Mouse (Mus musculus): ENCODE data around the gene Tmem181a.
A peak's percentile ranks its signal among the peaks of the same experiment; 100 is the strongest.
"Not testable (repeated sequence)": the region's sequence is repeated elsewhere in the genome, so short reads cannot be mapped to it uniquely, and the experiment has no call there.

Gene Tmem181a

DNA sequence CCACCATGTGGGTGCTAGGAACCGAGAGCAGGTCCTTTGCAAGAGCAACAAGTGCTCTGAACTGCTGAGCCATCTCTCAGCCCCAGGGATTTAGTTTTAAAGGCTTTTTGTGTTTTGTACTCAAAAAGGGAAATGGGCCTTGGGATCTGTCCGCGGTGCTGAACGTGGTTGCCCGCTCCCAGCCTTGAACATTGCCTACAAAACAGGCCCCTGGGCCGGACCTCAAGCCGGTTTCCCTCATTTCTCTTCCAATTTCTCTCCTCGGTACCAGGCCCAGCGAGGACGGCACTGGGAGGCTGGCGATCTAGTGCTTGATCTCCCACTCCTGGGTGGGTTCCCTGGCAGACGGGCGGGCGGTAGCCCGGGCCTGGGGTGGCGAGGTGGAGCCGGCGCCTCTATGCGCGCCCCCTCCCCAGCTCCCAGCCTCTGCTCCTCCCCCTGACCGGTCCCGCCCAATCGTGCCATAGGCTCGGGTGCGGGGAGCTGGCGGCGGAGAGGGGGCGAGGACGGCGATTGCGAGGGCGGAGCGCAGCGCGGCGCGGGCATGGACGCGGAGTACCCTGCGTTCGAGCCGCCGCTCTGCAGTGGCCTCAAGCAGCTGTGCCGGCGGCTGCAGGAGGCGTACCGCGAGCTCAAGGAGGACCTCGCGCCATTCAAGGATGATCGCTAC, at the start of gene Tmem181a:
Gene Tmem181a (plus strand): TSS at position 461 of the 670 bp plus-strand sequence.
- DNase-seq: not testable (repeated sequence)

DNA sequence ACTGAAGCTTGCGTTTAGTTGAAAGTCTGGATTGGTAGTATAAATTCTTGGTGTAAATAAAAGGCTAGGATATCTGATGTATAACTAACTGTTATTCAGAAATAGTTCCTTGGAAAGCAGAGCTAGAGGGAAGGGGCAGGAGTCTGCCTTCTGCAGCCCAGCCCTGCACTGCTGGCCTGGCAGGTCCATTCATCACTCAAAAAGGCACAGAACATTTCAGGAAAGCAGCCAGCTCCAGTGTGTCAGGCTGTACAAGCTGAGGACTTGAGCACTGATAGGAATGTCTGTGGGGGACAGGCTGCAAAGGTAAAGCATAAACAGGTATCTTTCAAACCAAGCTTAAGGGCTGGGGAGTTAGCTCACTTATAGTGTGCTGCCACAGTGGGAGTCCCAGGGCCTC, 44.9 kb upstream of the Tmem181a start:
- DNase-seq: no peak

DNA sequence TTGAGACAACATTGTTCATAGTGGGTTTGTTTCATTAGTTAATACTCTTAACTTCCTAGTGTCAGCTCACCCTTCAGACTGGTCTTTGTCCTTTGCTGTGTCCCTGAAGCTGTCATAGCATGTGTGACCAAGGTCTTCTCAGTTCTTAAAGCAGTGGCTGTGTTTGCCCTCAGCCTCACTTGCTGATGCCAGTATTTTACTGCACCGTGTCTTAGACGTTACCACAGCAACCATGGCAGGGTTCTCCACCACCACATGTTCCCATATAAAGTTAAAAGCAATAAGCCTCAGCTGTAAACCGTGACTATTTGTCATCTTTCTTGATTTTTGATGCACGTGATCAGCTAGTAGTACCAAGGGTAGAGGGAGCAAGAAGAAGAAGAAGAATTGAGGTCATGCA, 41.0 kb upstream of the Tmem181a start:
- no peak for DNase-seq

DNA sequence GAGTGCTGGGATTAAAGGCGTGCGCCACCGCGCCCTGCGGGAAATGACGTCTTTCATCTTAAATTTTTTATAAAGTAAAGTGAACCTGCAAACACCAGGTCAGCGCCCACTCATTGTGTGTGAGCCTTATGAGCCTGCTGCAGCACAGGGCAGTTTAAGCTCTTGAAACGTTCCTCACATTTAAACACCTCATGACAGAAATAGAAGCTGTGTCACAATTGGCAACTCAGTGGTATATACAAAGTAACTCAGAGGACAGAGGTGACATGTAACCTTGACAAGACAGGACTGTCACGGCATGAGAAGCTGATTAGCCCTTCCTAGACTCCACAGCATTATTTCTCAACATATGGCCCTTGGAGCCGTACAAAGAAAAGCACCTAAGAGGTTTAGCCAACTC, 40.1 kb upstream of the Tmem181a start:
- DNase-seq: no peak

DNA sequence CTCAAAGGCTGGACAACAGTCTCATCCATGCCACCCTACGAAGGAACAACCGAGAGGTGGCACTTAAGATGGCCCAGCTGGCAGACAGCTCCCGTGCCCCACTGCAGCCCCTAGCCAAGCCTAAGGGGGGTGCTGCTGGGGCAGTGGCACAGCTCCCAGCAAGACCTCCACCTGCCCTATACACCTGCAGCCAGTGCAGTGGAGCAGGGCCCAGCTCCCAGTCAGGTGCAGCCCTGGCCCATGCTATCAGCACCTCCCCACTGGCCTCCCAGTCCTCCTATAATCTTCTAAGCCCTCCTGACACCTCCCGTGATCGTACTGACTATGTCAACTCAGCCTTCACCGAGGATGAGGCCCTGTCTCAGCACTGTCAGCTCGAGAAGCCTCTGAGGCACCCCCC, 24.0 kb upstream of the Tmem181a start:
- DNase-seq: not testable (repeated sequence)

DNA sequence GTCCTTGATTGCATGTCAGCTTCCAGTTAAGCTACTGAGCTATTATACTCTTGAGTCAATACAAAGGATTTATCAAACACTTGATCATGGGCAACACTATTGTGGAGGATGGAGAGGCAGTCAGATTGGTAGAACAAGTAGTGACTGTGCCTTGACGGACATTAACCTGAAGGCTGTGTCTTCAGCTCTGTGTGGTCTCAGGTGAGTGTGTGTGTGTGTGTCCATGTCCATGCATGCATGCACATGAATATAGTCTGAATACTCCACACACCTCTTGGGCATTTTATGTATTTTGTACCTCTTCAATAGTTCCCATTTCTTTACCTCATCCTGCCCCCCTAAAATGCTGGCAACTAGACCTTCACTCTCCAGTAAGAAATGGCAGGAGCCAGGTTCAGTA, 5.4 kb upstream of the Tmem181a start:
- not testable (repeated sequence) for DNase-seq

DNA sequence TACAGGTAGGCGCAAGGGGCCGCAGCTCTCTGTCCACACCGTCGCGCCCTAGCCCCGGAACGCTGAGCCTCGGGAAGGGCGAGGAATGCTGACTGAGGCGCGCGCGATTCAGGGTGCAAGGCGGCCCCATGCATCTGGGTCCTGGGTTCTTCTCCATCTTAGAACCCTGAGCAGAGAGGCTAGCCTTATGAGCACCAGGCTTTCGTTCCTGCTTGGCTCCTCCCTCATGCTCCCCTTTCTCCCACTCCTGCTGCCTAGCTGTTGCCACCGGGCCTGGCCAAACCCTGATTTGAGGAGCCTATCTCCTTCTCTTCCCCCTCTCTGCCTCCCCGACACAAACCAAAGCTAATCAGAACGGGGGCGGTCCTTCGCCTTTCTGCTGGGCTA, 403 bp downstream of the Tmem181a start:
- not testable (repeated sequence) for DNase-seq

DNA sequence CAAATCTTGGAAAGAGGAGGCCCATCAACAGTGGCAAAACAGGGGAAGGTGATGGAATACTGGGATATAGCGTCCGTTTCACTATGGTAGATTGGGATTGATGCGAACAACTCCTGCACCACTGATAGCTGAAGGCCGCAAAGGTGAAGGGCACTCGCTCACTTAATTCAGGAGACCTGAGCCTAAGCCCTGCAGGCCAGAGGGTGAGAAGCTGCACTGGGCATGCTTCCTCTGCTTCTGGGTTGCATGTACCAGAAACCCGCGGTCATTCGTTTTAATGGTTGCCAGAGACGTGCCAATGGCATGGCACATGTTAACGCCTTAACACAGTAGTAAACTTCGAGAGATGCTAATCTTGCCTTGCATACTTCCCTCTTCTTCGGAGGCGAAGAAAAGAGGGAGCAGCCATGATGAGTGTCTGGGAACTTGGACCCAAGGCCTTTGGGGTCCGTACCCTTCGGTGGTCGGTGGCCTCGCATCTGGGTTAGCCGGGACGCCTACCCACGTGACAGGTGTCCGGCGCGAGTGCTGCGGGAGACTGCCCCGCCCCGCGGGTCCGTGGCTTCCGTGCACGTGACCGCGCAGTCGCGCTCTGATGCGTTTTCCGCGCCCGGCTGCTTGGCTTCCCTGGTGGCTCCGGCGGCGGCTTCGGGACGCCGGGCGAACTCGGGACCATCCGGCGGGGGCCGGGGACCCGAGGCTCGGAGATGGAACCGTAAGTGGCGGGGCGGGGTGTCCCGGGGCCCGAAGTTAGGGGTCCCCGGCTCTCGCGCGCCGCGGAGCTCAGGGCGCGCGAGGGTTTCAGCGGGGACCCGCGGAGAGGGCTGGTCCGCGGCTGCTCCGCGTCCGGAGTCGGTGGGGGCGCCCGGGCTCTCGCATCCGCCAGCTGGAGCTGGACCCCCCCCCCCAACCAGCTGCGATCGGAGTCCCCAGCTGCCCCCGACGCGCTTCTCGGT, 13.5 kb downstream of the Tmem181a start:
- DNase-seq: peak; percentile 31

DNA sequence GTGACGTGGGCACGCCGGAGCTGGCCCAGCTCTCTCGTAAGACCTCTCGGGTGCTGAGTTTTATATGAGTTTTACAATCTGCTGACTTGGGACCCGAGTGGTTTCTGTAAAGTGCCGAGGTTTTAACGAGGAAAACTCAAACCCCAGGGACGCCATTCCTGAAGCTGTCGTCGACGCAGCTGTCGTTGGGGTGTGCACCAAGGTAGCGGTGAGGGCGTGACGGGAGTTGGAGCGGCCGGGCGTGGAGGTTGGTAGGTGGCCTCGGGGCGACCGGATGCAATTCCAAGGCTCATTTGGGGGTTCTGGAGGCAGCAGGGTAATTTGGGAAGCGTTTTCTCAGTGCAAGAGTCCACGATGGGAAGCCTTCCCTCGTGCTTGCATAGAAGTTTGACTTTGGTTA, 14.2 kb downstream of the Tmem181a start:
- DNase-seq: not testable (repeated sequence)

DNA sequence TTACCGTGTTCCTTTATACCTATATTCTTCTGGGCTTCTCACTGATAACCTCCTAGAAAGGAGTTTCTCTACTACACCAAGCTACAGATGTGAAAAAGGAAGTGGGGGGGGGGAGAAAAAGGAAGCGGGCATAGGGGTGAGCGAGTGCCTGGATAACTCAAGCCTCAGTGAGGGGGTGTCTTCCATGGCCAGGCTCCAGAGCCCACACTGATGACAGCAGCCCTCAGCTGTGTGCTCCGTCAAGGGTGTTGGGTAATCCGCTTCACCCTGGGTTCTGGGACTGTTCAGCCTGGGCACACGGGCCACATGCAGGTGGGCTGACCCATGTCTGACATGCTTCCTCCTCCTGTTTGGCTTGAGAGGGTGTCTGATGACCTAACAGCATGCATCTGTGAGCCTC, 15.3 kb downstream of the Tmem181a start:
- DNase-seq: not testable (repeated sequence)

DNA sequence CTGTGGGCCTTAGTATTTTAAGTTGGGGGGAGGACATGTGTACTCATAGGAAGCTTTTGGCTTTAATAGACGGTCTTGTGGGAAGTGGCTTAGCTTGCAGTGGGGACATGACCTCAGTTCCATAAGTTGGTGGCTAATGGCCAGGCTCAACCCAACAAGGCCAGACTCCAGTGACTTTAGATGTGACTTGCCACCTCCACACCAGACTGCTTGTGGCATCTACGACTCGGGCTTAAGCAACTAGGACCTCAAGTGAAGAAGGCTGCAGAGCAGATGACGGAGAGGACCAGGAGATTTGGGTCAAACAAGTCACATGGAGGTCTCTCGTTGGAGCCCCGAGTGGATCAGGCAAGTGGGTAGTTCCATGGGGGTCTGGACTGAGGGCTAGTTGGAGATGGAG, 18.0 kb downstream of the Tmem181a start:
- not testable (repeated sequence) for DNase-seq

DNA sequence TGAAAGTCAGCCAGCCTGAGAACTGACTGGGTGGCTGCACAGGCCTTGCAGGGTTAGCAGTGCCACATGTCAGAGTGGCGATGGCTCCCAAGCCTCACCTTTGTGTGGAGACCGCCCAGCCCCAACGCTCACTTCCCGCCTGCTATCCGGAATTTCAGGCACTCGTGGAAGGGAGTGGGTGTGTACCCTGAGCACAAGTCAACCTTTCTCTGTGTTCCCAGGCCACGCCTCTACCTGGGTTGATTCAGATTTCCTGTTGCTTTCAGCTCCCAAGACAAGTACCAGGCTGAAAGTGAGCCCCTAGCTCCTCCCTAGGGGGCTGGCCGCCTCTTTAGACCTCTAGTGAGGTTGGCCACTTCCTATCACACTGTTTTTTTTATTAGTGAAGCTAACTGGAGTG, 22.5 kb downstream of the Tmem181a start:
- not testable (repeated sequence) for DNase-seq

DNA sequence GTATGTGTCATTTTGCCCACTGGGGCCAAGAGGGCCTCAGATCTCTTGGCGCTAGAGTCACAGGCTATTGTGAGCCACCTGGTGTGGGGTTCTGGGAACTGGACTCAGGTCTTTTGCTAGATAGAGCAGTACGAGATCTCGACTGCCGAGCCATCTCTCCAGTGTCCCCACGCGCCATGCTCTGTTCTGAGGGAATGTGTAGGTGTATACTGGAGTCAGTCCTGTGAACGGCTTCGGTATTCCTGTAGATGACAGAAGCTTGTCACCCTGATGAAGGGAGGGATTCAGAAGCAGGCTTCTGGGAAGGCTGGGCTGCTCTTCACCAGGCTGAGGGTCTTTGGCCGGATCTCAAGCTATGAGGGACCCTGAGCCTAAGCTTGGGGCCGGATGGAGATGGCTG, 23.1 kb downstream of the Tmem181a start:
- not testable (repeated sequence) for DNase-seq

DNA sequence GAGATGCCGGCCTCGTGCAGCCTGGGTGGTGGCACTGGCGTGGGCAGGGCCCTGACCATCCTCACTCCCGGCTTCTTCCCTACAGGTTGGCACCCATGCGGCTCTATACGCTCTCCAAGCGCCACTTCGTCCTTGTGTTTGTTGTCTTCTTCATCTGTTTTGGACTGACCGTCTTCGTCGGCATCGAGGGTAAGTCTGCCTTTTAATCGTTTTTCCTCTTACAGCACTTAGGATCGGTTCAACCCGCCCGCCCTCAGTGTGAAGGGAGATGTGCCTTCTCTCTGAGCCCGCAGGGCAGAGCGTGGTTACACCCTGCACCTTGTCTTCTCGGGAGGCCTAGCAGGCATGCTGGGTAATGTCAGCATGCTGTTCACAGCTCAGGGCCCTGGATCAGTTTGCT, 23.9 kb downstream of the Tmem181a start:
- DNase-seq: not testable (repeated sequence)

DNA sequence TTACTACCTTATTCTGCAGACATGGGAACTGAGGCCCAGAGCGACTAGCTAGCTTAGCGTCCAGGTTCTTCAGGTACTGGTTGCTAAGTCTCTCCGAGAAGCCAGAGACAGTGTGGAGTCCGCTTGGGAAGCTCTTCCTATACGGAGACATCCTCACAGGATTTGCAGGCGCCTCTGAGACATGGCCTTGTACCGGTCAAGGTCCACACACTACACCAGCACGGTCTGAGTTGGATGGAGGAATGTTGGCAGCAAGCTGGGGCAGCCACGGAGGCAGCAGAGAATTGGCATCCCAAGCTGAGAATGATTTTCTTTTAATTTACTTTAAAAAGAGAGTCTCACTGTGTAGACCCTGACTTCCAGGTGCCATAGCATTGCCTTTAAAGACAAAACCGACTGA, 26.5 kb downstream of the Tmem181a start:
- DNase-seq: not testable (repeated sequence)

DNA sequence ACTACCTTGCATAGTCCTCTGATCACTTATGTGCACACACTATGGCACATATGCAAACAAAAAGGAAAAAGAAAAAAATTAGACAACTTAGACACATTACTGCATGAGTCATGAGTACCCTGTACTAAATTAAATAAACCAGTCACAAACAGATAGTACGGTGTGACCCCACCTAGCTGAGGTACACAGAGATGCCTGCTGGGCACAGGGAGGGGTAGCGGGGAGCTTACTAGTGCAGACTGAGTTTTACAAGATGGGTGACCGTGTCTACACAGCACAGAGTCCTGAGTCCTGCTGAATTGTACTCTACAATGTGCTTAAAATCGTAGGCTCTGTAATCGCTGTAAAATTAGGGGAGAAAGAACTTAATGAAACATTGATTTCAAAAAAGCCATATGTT, 29.5 kb downstream of the Tmem181a start:
- DNase-seq: not testable (repeated sequence)

DNA sequence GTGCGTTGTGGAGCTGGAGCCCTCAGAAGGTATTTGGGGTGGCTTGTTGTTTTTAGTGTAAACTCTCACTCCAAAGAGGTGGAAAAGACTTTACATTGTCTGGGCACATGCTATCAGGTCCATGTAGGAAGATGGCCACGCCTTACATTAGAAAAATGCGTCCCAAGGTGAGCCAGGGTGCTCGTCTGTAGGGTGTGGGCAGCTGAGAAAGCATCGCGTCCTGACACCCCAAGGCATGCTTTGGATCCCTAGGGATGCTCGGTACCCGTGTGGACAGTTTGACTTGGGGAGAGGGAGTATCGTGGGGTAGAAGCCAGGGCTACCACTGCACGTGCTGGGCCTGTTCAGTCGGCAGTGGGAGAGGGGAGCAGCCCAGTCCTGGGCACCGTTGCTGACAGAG, 32.4 kb downstream of the Tmem181a start:
- not testable (repeated sequence) for DNase-seq

DNA sequence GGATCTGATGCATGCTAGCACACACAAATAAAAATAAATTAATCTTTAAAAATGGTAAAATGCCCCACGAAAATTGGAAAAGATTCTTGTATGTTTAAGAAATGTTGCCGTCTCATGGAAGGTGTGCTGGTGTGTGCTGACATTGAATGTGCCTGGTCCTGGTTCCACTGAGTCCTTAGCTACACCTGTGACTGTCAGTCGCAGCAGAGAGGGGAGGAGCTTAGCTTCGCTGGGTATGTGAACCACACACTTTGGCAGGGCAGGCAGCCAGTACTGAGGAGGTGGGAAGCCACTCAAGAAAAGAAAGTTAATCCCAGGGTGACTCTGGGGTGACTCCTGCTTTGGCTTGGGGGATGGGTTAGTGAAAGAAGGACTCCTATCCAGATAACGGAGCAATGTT, 37.2 kb downstream of the Tmem181a start:
- DNase-seq: not testable (repeated sequence)

DNA sequence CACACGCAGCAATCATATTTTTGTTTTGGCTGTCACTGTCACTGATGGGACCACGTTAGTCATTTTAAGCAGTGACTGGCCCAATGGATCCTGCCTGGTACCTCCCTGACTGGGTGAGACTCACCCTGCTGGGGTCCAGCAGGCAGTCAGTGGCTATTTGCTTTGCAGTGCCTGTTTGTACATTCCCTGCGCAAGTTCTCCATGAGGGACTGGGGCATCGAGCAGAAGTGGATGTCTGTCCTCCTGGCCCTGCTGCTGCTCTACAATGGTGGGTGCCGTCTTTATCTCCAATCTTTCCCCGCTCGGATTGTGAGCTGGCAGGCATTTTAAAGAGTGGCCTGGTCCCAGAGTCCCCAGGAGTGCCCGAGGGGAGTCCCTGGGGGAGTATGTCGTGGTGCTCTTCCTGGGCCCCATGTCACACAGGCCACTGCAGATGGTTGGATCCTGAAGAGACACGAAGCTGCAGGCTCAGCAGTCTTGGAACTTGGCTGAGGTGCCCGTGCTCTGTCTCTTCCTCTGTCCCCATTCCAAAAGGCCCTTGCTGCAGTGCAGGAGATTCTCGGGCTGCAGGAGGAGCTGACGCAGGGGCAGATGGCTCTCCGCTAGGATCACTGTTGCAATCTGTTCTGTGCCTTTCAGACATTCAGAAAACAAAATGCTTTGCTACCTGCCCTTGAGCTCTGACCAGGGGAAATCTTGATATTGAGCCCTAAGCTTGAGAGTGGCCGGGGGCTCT, 40.6 kb downstream of the Tmem181a start:
- DNase-seq: not testable (repeated sequence)

DNA sequence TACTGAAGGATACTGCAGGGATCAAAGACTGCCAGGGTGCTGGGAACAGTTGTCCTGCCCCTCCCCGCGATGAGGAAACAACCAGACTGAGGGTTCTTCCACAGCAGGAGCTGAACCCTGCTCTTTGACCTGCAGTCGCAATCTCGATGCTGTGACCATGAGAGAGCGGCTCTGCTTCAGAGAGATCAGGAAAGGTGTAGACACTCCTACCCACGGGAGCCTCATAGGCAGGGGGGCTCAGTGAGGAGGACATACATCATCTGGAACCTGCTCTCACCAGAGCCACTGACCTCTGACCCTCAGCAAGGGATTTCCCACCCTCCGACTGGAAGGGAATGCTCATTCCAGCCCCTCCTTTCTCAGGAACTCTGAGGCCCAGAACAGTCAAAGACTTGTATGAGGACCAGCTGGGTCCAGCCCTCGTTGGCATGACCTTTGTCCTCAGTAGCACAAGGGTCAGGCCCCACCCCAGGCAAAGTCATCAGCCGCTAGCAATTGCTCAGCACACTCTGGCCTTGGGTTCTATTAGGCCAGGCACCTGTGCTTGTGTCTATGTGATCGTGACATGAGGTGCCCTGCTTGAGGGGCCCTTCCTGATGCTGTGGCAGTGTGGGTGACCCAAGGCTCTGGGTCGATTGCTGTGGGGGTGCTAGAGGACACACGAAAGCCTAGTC, 43.7 kb downstream of the Tmem181a start:
- not testable (repeated sequence) for DNase-seq

DNA sequence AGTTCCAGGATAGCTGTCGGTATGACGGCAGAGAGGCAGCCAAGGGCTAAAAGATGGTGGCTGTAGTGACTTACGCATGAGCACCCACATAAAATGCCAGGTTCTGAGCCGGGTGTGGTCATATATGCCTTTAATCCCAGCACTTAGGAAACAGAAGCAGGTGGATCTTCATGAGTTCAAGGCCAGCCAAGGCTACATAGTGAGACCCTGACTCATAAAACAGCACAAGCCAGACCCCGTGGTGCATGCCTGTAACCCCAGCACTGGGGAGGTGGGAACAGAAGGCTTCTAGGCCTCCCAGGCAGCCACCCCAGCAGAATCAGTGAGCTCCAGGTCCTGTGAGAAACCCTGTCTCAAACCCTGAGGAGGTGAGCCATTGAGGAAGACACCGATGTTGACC, 48.2 kb downstream of the Tmem181a start:
- not testable (repeated sequence) for DNase-seq

DNA sequence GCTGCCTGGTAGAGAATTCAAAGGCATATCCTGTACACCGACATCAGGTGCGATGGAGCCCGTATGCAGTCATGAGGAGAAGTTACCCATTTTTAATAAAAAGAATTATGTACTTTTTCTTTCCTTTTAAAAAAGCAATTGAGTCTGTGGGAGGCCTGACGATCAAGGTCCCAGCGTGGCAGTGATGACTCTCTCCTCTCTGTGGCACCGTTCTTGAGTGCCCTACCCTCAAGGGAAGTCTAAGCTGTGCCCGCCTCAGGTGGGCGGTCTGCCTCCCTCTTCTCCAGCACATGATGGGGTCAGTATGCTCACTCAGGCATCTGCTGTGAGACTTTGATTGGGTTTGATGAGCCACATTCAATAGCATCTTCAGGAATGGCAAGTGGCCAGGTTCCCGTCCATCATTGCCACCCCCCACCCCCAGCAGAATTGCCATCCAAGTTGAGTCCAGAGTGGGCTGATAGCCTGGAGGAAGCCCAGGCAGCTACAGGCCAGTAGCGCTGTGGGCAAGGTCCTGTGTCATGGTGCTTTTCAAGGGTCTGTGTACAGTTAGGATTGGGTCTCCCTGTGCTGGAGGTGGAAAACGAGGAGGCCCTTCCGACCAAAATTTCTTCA, 49.1 kb downstream of the Tmem181a start:
- not testable (repeated sequence) for DNase-seq
